Mouse (Mus musculus): ENCODE measurements around the gene Oxsr1. TPM values are rescaled to one million over a fixed set of nuclear protein-coding genes. Genes with fewer than 3 reads are reported as not detected.

Gene Oxsr1
- polyA plus RNA-seq, 1 experiment from 2014 or later: 7.9 TPM

DNA sequence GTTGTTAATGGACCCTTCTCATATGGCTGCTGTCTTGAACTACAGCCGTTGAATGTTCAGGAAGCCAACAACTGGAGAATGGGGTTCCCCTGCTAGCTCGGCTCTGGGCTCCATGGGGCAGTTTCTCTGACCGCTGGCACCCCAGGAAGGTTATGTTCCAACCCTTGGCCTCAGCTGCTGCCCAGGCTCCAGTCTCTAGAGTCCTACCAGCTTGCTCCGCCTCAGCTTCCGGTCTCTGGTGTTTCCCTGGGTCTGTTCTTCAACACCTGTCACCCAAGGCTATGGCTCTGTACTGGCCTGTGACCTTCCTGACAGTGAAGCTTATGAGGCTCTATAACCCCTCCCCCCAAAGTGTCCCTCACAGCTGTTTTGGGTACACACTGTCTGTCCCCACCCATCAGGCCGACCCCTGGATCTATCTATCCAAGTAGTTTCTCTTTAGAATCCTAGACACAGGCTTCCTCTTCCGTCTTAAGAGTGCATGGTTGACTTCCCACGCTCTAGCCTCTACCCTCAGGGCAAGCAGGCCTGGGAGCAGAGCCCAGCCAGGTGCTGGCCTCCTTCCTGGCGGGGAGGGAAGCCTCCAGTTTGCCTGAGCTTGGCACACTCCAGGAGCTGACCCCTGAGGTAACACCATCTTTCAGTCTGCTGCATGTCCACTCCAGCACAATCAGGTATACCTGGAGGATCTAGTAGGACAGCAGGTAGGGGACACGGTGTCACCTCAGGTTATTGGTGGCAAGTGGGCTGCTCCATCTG lies 28.9 kb upstream of the Oxsr1 start:
- no peak for ATAC-seq
- peaks cover 34% of the 10 kb centered on the region for H3K36me3 ChIP-seq (ENCODE audit: control insufficient read depth, insufficient read depth)
- H3K4me1 ChIP-seq (replicated peaks; ENCODE audit: control insufficient read depth, insufficient read depth, low read length): no peaks in the 10 kb centered on the region
- no peak overlapping the region for H3K4me3 ChIP-seq (ENCODE audit: low read depth, low read length)
- H3K9ac ChIP-seq (ENCODE audit: low read depth, low read length): no peak overlapping the region
- no peak overlapping the region for H3K4me2 ChIP-seq (replicated peaks; ENCODE audit: low read depth)
- 91% methylated on average over 10 of the region's 10 CpGs for WGBS
- no peaks in the 10 kb centered on the region for H3K27me3 ChIP-seq (replicated peaks; ENCODE audit: control insufficient read depth, insufficient read depth, low read length)
- H3K27ac ChIP-seq (ENCODE audit: low read depth, low read length): no peak overlapping the region
- no peak for TF ChIP-seq CTCF (IDR thresholded peaks at IDR 0.05; ENCODE audit: low read depth)
- no peaks in the 10 kb centered on the region for H3K9me3 ChIP-seq (ENCODE audit: control insufficient read depth)

DNA sequence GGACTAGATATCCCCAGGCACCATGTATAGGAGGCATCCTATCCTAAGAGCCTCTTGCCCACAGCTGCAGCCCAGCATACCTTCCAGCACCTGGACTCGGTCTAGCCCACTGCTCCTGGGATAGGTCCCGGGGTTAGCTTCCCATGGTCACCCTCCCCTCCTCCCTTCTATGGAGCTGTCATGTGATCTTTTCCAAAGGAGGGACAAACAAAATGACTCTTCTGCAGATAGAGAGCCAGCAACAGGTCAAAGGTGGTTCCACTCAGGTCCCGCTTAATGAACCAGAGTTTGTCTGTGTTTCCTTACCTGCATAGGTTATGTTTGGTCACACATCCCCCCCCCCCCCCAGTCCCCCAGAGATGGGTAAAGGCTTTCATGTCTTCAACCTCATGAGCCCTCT lies 28.3 kb upstream of the Oxsr1 start:
- Histone ChIP-seq H3K4me2 (replicated peaks; ENCODE audit: low read depth) (no peak overlapping the region), H3K27me3 (replicated peaks; ENCODE audit: control insufficient read depth, insufficient read depth, low read length) (no peaks in the 10 kb centered on the region), H3K9me3 (ENCODE audit: control insufficient read depth) (no peaks in the 10 kb centered on the region), H3K9ac (ENCODE audit: low read depth, low read length) (no peak overlapping the region), H3K4me1 (replicated peaks; ENCODE audit: control insufficient read depth, insufficient read depth, low read length) (no peaks in the 10 kb centered on the region), H3K4me3 (ENCODE audit: low read depth, low read length) (no peak overlapping the region), H3K36me3 (ENCODE audit: control insufficient read depth, insufficient read depth) (peaks cover 40% of the 10 kb centered on the region), H3K27ac (ENCODE audit: low read depth, low read length) (no peak overlapping the region)
- WGBS: 81% methylated on average over 3 of the region's 3 CpGs
- no peak for TF ChIP-seq CTCF (IDR thresholded peaks at IDR 0.05; ENCODE audit: low read depth)
- ATAC-seq: no peak

DNA sequence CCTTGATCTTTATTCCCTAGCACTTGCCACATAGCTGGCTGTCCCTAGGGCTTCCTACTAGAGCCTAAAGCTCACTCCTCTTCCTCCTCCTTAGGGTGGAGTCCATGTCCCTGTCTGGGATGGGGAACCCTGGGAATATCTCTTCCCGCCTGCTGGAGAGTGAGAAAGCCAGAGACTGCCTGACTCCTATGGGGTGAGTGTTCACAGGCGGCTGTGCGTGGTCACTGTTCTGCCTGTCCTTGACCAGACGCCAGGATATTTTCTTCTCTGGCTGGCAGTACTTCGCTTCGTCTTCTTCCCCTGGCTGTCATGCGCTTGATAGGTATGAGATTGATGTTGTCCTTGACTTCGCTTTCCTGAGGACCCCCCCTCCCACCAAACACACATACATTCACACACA lies 24.1 kb upstream of the Oxsr1 start:
- TF ChIP-seq CTCF (IDR thresholded peaks at IDR 0.05; ENCODE audit: low read depth): no peak
- H3K4me2 ChIP-seq (replicated peaks; ENCODE audit: low read depth): no peak overlapping the region
- 94% methylated on average over 8 of the region's 8 CpGs for WGBS
- no peak overlapping the region for H3K9ac ChIP-seq (ENCODE audit: low read depth, low read length)
- peaks cover 58% of the 10 kb centered on the region for H3K36me3 ChIP-seq (ENCODE audit: control insufficient read depth, insufficient read depth)
- H3K27me3 ChIP-seq (replicated peaks; ENCODE audit: control insufficient read depth, insufficient read depth, low read length): no peaks in the 10 kb centered on the region
- no peaks in the 10 kb centered on the region for H3K9me3 ChIP-seq (ENCODE audit: control insufficient read depth)
- no peak overlapping the region for H3K4me3 ChIP-seq (ENCODE audit: low read depth, low read length)
- H3K27ac ChIP-seq (ENCODE audit: low read depth, low read length): no peak overlapping the region
- ATAC-seq: no peak
- H3K4me1 ChIP-seq (replicated peaks; ENCODE audit: control insufficient read depth, insufficient read depth, low read length): peaks cover 4% of the 10 kb centered on the region

DNA sequence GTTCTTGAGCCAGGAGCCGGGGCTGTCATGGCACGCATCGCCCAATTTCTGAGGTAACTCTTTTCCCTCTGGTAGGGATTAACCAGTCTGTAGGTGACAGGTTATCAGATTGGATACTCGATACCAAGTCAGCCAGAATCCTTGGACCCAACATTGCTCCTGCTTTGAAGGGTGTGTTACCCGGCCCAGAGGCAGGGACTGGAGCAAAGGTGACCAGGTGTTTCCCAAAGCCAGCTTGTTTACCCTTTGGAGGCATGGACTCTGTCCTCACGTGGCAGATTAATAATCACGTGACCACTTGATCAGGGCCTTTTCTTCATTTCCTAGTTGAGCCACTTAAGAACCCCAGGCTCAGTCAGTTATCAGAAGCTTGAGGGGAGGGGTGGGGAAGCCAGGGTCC lies 20.5 kb upstream of the Oxsr1 start:
- Histone ChIP-seq H3K4me1 (replicated peaks; ENCODE audit: control insufficient read depth, insufficient read depth, low read length) (peaks cover 4% of the 10 kb centered on the region), H3K9ac (ENCODE audit: low read depth, low read length) (peak overlapping the region; percentile 60; the same call in 1 of the 2 replicates), H3K4me2 (replicated peaks; ENCODE audit: low read depth) (peak overlapping the region; percentile 66), H3K36me3 (ENCODE audit: control insufficient read depth, insufficient read depth) (peaks cover 43% of the 10 kb centered on the region), H3K27ac (ENCODE audit: low read depth, low read length) (no peak overlapping the region), H3K27me3 (replicated peaks; ENCODE audit: control insufficient read depth, insufficient read depth, low read length) (no peaks in the 10 kb centered on the region), H3K4me3 (ENCODE audit: low read depth, low read length) (no peak overlapping the region), H3K9me3 (ENCODE audit: control insufficient read depth) (no peaks in the 10 kb centered on the region)
- TF ChIP-seq CTCF (IDR thresholded peaks at IDR 0.05; ENCODE audit: low read depth): no peak
- ATAC-seq: peak; percentile 47
- WGBS: 44% methylated on average over 7 of the region's 7 CpGs

DNA sequence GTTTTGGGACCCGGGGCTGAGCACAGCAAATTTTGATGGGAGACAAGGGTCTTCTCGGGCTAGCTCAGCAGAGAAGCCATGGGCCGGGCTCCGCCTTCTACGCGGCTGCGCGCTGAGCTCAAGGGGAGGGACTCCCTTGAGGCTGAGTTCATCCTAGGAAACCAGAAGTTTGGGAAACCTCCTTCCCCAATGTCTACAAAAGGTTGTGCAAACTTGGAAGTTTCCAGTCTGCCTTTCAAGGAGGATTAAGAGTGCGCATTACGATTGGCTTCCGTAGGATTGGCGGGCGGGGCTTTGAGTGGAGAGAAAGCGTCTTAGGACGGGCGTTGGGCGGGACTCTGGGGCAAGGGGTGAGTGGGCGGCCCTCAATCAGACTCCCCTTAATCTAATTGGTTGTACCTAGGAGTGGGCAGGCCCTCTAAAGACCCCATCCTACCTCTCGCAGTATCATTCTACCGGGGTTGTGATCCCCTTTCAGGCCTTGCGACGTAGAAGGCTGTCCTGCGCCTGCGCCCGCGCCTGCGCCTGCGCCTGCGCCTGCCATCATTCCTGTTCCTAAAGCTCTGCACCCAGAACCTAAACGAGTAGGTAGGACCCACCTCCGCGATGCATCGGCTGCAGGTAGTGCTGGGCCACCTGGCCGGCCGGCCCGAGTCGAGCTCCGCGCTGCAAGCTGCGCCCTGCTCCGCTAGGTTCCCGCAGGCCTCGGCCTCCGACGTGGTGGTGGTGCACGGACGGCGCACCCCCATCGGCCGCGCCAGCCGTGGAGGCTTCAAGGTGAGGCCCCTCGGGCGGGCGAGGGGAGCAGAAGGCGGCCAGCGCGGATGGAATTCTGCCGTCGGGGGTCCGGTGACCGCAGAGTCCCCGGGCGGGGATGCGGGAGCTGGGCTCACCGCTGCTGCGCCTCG lies 18.9 kb upstream of the Oxsr1 start, which contains the start of gene Myd88:
Myd88 (minus strand) TSS at position 503 of the 908 bp plus-strand sequence.
- WGBS: under 1% methylated on average over 68 of the region's 68 CpGs
- ATAC-seq: peak; percentile 95
- TF ChIP-seq CTCF (IDR thresholded peaks at IDR 0.05; ENCODE audit: low read depth): no peak

DNA sequence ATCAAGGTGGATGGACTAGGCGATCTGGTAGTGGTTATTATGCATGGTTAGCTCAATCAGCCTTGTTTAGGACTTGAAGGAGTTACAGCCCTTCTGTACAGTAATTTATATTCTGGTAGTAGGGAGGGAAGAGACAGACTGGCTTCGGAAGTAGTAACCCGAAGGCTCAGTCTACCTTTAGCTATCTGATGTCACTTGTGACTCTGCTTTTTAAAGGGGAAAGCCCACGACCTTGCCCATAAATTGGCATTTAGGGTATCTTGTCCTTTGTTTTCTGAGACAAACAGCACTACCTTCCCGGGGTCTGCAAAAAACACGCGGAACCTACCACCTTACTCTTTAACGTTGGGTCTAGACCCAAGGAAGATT lies 18.0 kb upstream of the Oxsr1 start:
- 4% methylated on average over 8 of the region's 8 CpGs for WGBS
- Histone ChIP-seq H3K27me3 (replicated peaks; ENCODE audit: control insufficient read depth, insufficient read depth, low read length) (no peaks in the 10 kb centered on the region), H3K36me3 (ENCODE audit: control insufficient read depth, insufficient read depth) (peaks cover 38% of the 10 kb centered on the region), H3K4me2 (replicated peaks; ENCODE audit: low read depth) (peak overlapping the region; percentile 66), H3K9me3 (ENCODE audit: control insufficient read depth) (no peaks in the 10 kb centered on the region), H3K4me1 (replicated peaks; ENCODE audit: control insufficient read depth, insufficient read depth, low read length) (peaks cover 4% of the 10 kb centered on the region), H3K27ac (ENCODE audit: low read depth, low read length) (peak overlapping the region; percentile 84), H3K4me3 (ENCODE audit: low read depth, low read length) (peak overlapping the region; percentile 72), H3K9ac (ENCODE audit: low read depth, low read length) (peak overlapping the region; percentile 75)
- ATAC-seq: no peak
- TF ChIP-seq CTCF (IDR thresholded peaks at IDR 0.05; ENCODE audit: low read depth): no peak

More for the DNA sequence above, 18.9 kb upstream of the Oxsr1 start, which contains the start of gene Myd88:
- Histone ChIP-seq H3K9ac (ENCODE audit: low read depth, low read length) (peak within 1 kb of the TSS; percentile 60), H3K27ac (ENCODE audit: low read depth, low read length) (peak within 1 kb of the TSS; percentile 84), H3K4me1 (replicated peaks; ENCODE audit: control insufficient read depth, insufficient read depth, low read length) (peaks cover 4% of the 10 kb centered on the region), H3K4me3 (ENCODE audit: low read depth, low read length) (peak within 1 kb of the TSS; percentile 72), H3K9me3 (ENCODE audit: control insufficient read depth) (no peaks in the 10 kb centered on the region), H3K27me3 (replicated peaks; ENCODE audit: control insufficient read depth, insufficient read depth, low read length) (no peaks in the 10 kb centered on the region), H3K4me2 (replicated peaks; ENCODE audit: low read depth) (peak within 1 kb of the TSS; percentile 66), H3K36me3 (ENCODE audit: control insufficient read depth, insufficient read depth) (peaks cover 44% of the 10 kb centered on the region)
